Mouse (Mus musculus): ENCODE measurements around the gene Gpr27. TPM values are rescaled to one million over a fixed set of nuclear protein-coding genes. Genes with fewer than 3 reads are reported as not detected.

The Gpr27 gene
- total and polyA plus RNA-seq, 3 experiments = not detected

- peaks cover 11% of the 10 kb centered on the region for H3K9me3 ChIP-seq (replicated peaks; ENCODE audit: low read length)
- no peak overlapping the region for H3K9ac ChIP-seq (ENCODE audit: insufficient read depth, low read depth)
- no peaks in the 10 kb centered on the region for H3K27me3 ChIP-seq (replicated peaks)
- no peaks in the 10 kb centered on the region for H3K36me3 ChIP-seq (replicated peaks in 1 of 2; ENCODE audit: control insufficient read depth in 1 of 2, insufficient read depth in 1 of 2, low read length in 1 of 2)
- H3K27ac ChIP-seq (ENCODE audit: insufficient read depth, low read depth) = no peak overlapping the region
- dilution Hi-C loops (cut with MboI; ENCODE audit: extremely low pct_ligation_motif_present, extremely low pct_unique_long_range_greater_than_20kb, low sequenced_read_pairs) (no loop called here), in situ Hi-C loops (cut with MboI; ENCODE audit: low pct_ligation_motif_present, low pct_unique_long_range_greater_than_20kb, low sequenced_read_pairs) (no loop called here)
- TF ChIP-seq MXI1 (IDR thresholded peaks at IDR 0.05; ENCODE audit: low read depth, low read length) (no peak), MAZ (IDR thresholded peaks at IDR 0.05; ENCODE audit: low read depth, low read length) (no peak), RCOR1 (conservative IDR thresholded peaks at IDR 0.05; ENCODE audit: low read depth, low read length) (no peak), JUN (IDR thresholded peaks at IDR 0.05; ENCODE audit: insufficient read depth, low read depth, low read length) (no peak)
- H3K79me2 ChIP-seq (replicated peaks; ENCODE audit: control insufficient read depth, extremely low read depth, insufficient read depth, poor library complexity, severe bottlenecking) = no peaks in the 10 kb centered on the region
- H3K4me1 ChIP-seq (ENCODE audit: control insufficient read depth in 1 of 2, insufficient read depth in 2 of 2) = 0 out of 4 replicates have a peak, but pooled peaks cover 0 to 5% of the 10 kb centered on the region in 2 experiments
- no peak overlapping the region for H3K4me3 ChIP-seq (replicated peaks in 1 of 3; ENCODE audit: low read depth in 2 of 3, low read length in 2 of 3, poor library complexity in 1 of 3)
- H3K4me2 ChIP-seq (ENCODE audit: insufficient read depth, low read depth, poor library complexity, severe bottlenecking) = no peak overlapping the region
- DNase-seq (ENCODE audit: extremely low read depth) = no peak
Observed at GRCm38 (mm10) chr6:99688513-99688912, 4.0 kb upstream of the Gpr27 start.

- Histone ChIP-seq H3K27me3 (replicated peaks) (no peaks in the 10 kb centered on the region), H3K4me1 (ENCODE audit: control insufficient read depth in 1 of 2, insufficient read depth in 2 of 2) (no peaks in the 10 kb centered on the region), H3K4me2 (ENCODE audit: insufficient read depth, low read depth, poor library complexity, severe bottlenecking) (no peak overlapping the region), H3K36me3 (replicated peaks in 1 of 2; ENCODE audit: control insufficient read depth in 1 of 2, insufficient read depth in 1 of 2, low read length in 1 of 2) (no peaks in the 10 kb centered on the region), H3K79me2 (replicated peaks; ENCODE audit: control insufficient read depth, extremely low read depth, insufficient read depth, poor library complexity, severe bottlenecking) (no peaks in the 10 kb centered on the region), H3K9me3 (replicated peaks; ENCODE audit: low read length) (peaks cover 8% of the 10 kb centered on the region), H3K9ac (ENCODE audit: insufficient read depth, low read depth) (no peak overlapping the region), H3K4me3 (replicated peaks in 1 of 3; ENCODE audit: low read depth in 2 of 3, low read length in 2 of 3, poor library complexity in 1 of 3) (no peak overlapping the region), H3K27ac (ENCODE audit: insufficient read depth, low read depth) (no peak overlapping the region)
- dilution Hi-C loops (cut with MboI; ENCODE audit: extremely low pct_ligation_motif_present, extremely low pct_unique_long_range_greater_than_20kb, low sequenced_read_pairs) = no loop called here
- in situ Hi-C loops (cut with MboI; ENCODE audit: low pct_ligation_motif_present, low pct_unique_long_range_greater_than_20kb, low sequenced_read_pairs) = no loop called here
- no peak for TF ChIP-seq SIN3A (IDR thresholded peaks at IDR 0.05; ENCODE audit: low read length)
- DNase-seq (ENCODE audit: extremely low read depth) = no peak
Observed at GRCm38 (mm10) chr6:99691666-99692205, 743 bp upstream of the Gpr27 start.

GRCm38 (mm10) chr6:99692916-99693841 lies 700 bp downstream of the Gpr27 start:
- DNase-seq (ENCODE audit: extremely low read depth) = no peak
- Histone ChIP-seq H3K27ac (ENCODE audit: insufficient read depth, low read depth) (no peak overlapping the region), H3K79me2 (replicated peaks; ENCODE audit: control insufficient read depth, extremely low read depth, insufficient read depth, poor library complexity, severe bottlenecking) (no peaks in the 10 kb centered on the region), H3K27me3 (replicated peaks) (no peaks in the 10 kb centered on the region), H3K4me2 (ENCODE audit: insufficient read depth, low read depth, poor library complexity, severe bottlenecking) (no peak overlapping the region), H3K36me3 (replicated peaks in 1 of 2; ENCODE audit: control insufficient read depth in 1 of 2, insufficient read depth in 1 of 2, low read length in 1 of 2) (no peaks in the 10 kb centered on the region), H3K4me1 (ENCODE audit: control insufficient read depth in 1 of 2, insufficient read depth in 2 of 2) (no peaks in the 10 kb centered on the region), H3K9me3 (replicated peaks; ENCODE audit: low read length) (peaks cover 8% of the 10 kb centered on the region), H3K9ac (ENCODE audit: insufficient read depth, low read depth) (no peak overlapping the region), H3K4me3 (replicated peaks in 1 of 3; ENCODE audit: low read depth in 2 of 3, low read length in 2 of 3, poor library complexity in 1 of 3) (no peak overlapping the region)
- dilution Hi-C loops (cut with MboI; ENCODE audit: extremely low pct_ligation_motif_present, extremely low pct_unique_long_range_greater_than_20kb, low sequenced_read_pairs) = no loop called here
- TF ChIP-seq JUN (IDR thresholded peaks at IDR 0.05; ENCODE audit: insufficient read depth, low read depth, low read length) (no peak), CTCF (conservative IDR thresholded peaks at IDR 0.05 in 1 of 2, IDR thresholded peaks at IDR 0.05 in 1 of 2; ENCODE audit: low read depth in 2 of 2, low read length in 2 of 2) (no peak), HCFC1 (IDR thresholded peaks at IDR 0.05; ENCODE audit: low read depth, low read length) (no peak), MYC (IDR thresholded peaks at IDR 0.05; ENCODE audit: low read depth, low read length) (no peak), MXI1 (IDR thresholded peaks at IDR 0.05; ENCODE audit: low read depth, low read length) (no peak)
- in situ Hi-C loops (cut with MboI; ENCODE audit: low pct_ligation_motif_present, low pct_unique_long_range_greater_than_20kb, low sequenced_read_pairs) = no loop called here

Data from CH12.LX (cell line).